Mouse (Mus musculus): ENCODE results near the gene Csk.

GRCm38 (mm10) chr9:57671037-57671436 is 17.6 kb upstream of the Csk start:
- TF ChIP-seq POLR2A (IDR thresholded peaks at IDR 0.05; ENCODE audit: borderline replicate concordance, extremely low read depth, low read depth, low read length) (no peak), CTCF (IDR thresholded peaks at IDR 0.05; ENCODE audit: insufficient read depth, low read length) (no peak)

Data from lung, adult 2 months (tissue).